Mouse (Mus musculus) forebrain, embryonic 11.5 days (tissue): Measurements from ENCODE around the gene Rpl11. TPM values are rescaled to one million over a fixed set of nuclear protein-coding genes. Genes with fewer than 3 reads are reported as not detected.
A peak's percentile ranks its signal among the peaks of the same experiment; 100 is the strongest.
"Not testable (repeated sequence)": the region's sequence is repeated elsewhere in the genome, so short reads cannot be mapped to it uniquely, and the experiment has no call there.

Source experiments
- ATAC-seq: fragments of 200-750 bp; cut with Nextera tagmentation; replicated peaks from 2 replicates; pipeline ENCODE4 v1.8.0; 2017; ENCODE audit warnings: moderate TSS enrichment; ENCODE audit not compliant: low FRiP score
- DNase-seq: peaks from one replicate; pipeline ENCODE4 v3.0.0-alpha.2; 2017; ENCODE audit warnings: low spot score
- H3K27ac ChIP-seq: fragments of 300-500 bp; sonication (generic); 2 replicates; pipeline ENCODE4 v1.5.1; 2014; ENCODE audit warnings: low read depth, low read length
- H3K27me3 ChIP-seq: fragments of 300-500 bp; sonication (generic); 2 replicates; pipeline ENCODE4 v1.6.1; 2014; ENCODE audit warnings: mild to moderate bottlenecking, low read length, mixed read lengths; ENCODE audit not compliant: control insufficient read depth, insufficient read depth
- H3K36me3 ChIP-seq: fragments of 300-500 bp; sonication (generic); 2 replicates; pipeline ENCODE4 v1.6.1; 2014; ENCODE audit warnings: mild to moderate bottlenecking, low read length, moderate library complexity, mixed read lengths; ENCODE audit not compliant: control insufficient read depth, insufficient read depth
- H3K4me1 ChIP-seq: fragments of 300-500 bp; sonication (generic); replicated peaks from 2 replicates; pipeline ENCODE4 v1.6.1; 2014; ENCODE audit warnings: low read length, mixed read lengths; ENCODE audit not compliant: control insufficient read depth, insufficient read depth
- H3K4me2 ChIP-seq: fragments of 300-500 bp; sonication (generic); 2 replicates; pipeline ENCODE4 v1.6.1; 2014; ENCODE audit warnings: low read depth, mild to moderate bottlenecking, low read length, moderate library complexity, mixed read lengths; ENCODE audit not compliant: severe bottlenecking
- H3K4me3 ChIP-seq: fragments of 300-500 bp; sonication (generic); 2 replicates; pipeline ENCODE4 v1.5.1; 2014; ENCODE audit warnings: low read depth, low read length
- H3K9ac ChIP-seq: fragments of 300-500 bp; sonication (generic); 2 replicates; pipeline ENCODE4 v1.6.1; 2014; ENCODE audit warnings: low read length
- H3K9me3 ChIP-seq: fragments of 300-500 bp; sonication (generic); 2 replicates; pipeline ENCODE4 v1.6.1; 2016; ENCODE audit warnings: low read length, mixed read lengths; ENCODE audit not compliant: control insufficient read depth
- WGBS: fragments of 180-500 bp; shearing (Covaris S2); extraction: QIAGEN DNeasy Blood & Tissue Kit; methylation state at CpG from one replicate; pipeline ENCODE4 v1.1.7; 2014; 5-methylcytosine and 5-hydroxymethylcytosine counted together
- polyA plus RNA-seq: library from polyadenylated mRNA; unstranded; fragments of >200 nt; fragmentation: Nextera tagmentation; extraction: Ambion mirVana; gene quantifications from 2 replicates; pipeline ENCODE4 v1.2.1, GENCODE M21; 2014

The Rpl11 gene
- 388 and 392 TPM in 2 replicates for polyA plus RNA-seq

- Histone ChIP-seq H3K27ac (peak within 1 kb of the TSS; percentile 81), H3K9ac (peak within 1 kb of the TSS; percentile 99), H3K36me3 (peaks cover 9% of the 10 kb centered on the region), H3K9me3 (no peaks in the 10 kb centered on the region), H3K4me2 (peak within 1 kb of the TSS; percentile 93), H3K4me1 (peaks cover 11% of the 10 kb centered on the region; the same call in 1 of the 2 replicates), H3K4me3 (peak within 1 kb of the TSS; percentile 96), H3K27me3 (no peaks in the 10 kb centered on the region)
- peak; percentile 95 for DNase-seq
- peak; percentile 97 for ATAC-seq
- 0% methylated on average over 21 of the region's 21 CpGs for WGBS
These were observed at the start of gene Rpl11 for GRCm38 (mm10) chr4:136053247-136053596. TSS of gene Rpl11 (minus strand) at chr4:136053428.

GRCm38 (mm10) chr4:136101753-136102152, 48.5 kb upstream of the Rpl11 start:
- not testable (repeated sequence) for H3K4me2 ChIP-seq, H3K9me3 ChIP-seq, DNase-seq, H3K27ac ChIP-seq, H3K36me3 ChIP-seq, H3K9ac ChIP-seq, H3K4me1 ChIP-seq, ATAC-seq, H3K27me3 ChIP-seq, H3K4me3 ChIP-seq
- WGBS = 89% methylated on average over 4 of the region's 4 CpGs

- Histone ChIP-seq H3K27me3 (no peaks in the 10 kb centered on the region), H3K9ac (no peak overlapping the region), H3K4me2 (no peak overlapping the region), H3K4me1 (peaks cover 9% of the 10 kb centered on the region), H3K36me3 (no peaks in the 10 kb centered on the region), H3K9me3 (no peaks in the 10 kb centered on the region), H3K27ac (no peak overlapping the region), H3K4me3 (no peak overlapping the region)
- WGBS = 79% methylated on average over 12 of the region's 12 CpGs
- DNase-seq = no peak
- no peak for ATAC-seq
These were observed 47.3 kb upstream of the Rpl11 start for GRCm38 (mm10) chr4:136100396-136101070.

GRCm38 (mm10) chr4:136098446-136098845, 45.2 kb upstream of the Rpl11 start:
- H3K36me3 ChIP-seq = no peaks in the 10 kb centered on the region
- H3K4me2 ChIP-seq = no peak overlapping the region
- H3K4me3 ChIP-seq = no peak overlapping the region
- H3K9me3 ChIP-seq = no peaks in the 10 kb centered on the region
- H3K9ac ChIP-seq = no peak overlapping the region
- H3K27ac ChIP-seq = no peak overlapping the region
- H3K27me3 ChIP-seq = no peaks in the 10 kb centered on the region
- H3K4me1 ChIP-seq = no peaks in the 10 kb centered on the region
- DNase-seq (no peak), ATAC-seq (no peak)
- 96% methylated on average over 3 of the region's 3 CpGs for WGBS

- no peak for DNase-seq
- 78% methylated on average over 11 of the region's 11 CpGs for WGBS
- Histone ChIP-seq H3K36me3 (no peaks in the 10 kb centered on the region), H3K4me3 (no peak overlapping the region), H3K27ac (no peak overlapping the region), H3K4me1 (no peaks in the 10 kb centered on the region), H3K27me3 (no peaks in the 10 kb centered on the region), H3K9ac (no peak overlapping the region), H3K4me2 (no peak overlapping the region), H3K9me3 (peaks cover 3% of the 10 kb centered on the region)
- ATAC-seq = no peak
These were observed 43.4 kb upstream of the Rpl11 start for GRCm38 (mm10) chr4:136096446-136097113.

- no peaks in the 10 kb centered on the region for H3K27me3 ChIP-seq
- no peak overlapping the region for H3K9ac ChIP-seq
- 82% methylated on average over 9 of the region's 9 CpGs for WGBS
- DNase-seq = no peak
- ATAC-seq = no peak
- H3K4me3 ChIP-seq = no peak overlapping the region
- no peak overlapping the region for H3K27ac ChIP-seq
- H3K36me3 ChIP-seq = no peaks in the 10 kb centered on the region
- H3K4me2 ChIP-seq = no peak overlapping the region
- H3K9me3 ChIP-seq = peaks cover 3% of the 10 kb centered on the region
- no peaks in the 10 kb centered on the region for H3K4me1 ChIP-seq
These were observed 42.4 kb upstream of the Rpl11 start for GRCm38 (mm10) chr4:136095490-136096105.

GRCm38 (mm10) chr4:136094519-136095219, 41.4 kb upstream of the Rpl11 start:
- H3K4me3 ChIP-seq = no peak overlapping the region
- H3K27me3 ChIP-seq = no peaks in the 10 kb centered on the region
- peaks cover 3% of the 10 kb centered on the region for H3K9me3 ChIP-seq
- no peaks in the 10 kb centered on the region for H3K36me3 ChIP-seq
- no peak overlapping the region for H3K4me2 ChIP-seq
- no peak overlapping the region for H3K9ac ChIP-seq
- WGBS = 82% methylated on average over 18 of the region's 18 CpGs
- no peak for DNase-seq
- H3K4me1 ChIP-seq = no peaks in the 10 kb centered on the region
- H3K27ac ChIP-seq = no peak overlapping the region
- no peak for ATAC-seq

GRCm38 (mm10) chr4:136092498-136092897, 39.3 kb upstream of the Rpl11 start:
- H3K27me3 ChIP-seq = no peaks in the 10 kb centered on the region
- DNase-seq = no peak
- no peak for ATAC-seq
- H3K4me2 ChIP-seq = no peak overlapping the region
- peaks cover 7% of the 10 kb centered on the region for H3K4me1 ChIP-seq
- H3K4me3 ChIP-seq = no peak overlapping the region
- peaks cover 3% of the 10 kb centered on the region for H3K9me3 ChIP-seq
- no peaks in the 10 kb centered on the region for H3K36me3 ChIP-seq
- H3K9ac ChIP-seq = no peak overlapping the region
- H3K27ac ChIP-seq = no peak overlapping the region
- WGBS = 86% methylated on average over 7 of the region's 7 CpGs
